Mouse (Mus musculus): ENCODE measurements at regions not wholly inside any gene's neighbourhood (a gene's known extent, or its start where the extent isn't known, plus 50 kb on each side); places are given as distances from the start of the nearest gene placed in this dataset.

- intact Hi-C loops (cut with DNase I) = no loop called here
- DNase-seq (ENCODE audit: low spot score) = no peak
Observed at GRCm38 (mm10) chr11:31812215-31812614, 59.8 kb upstream of the Cpeb4 start.

DNA sequence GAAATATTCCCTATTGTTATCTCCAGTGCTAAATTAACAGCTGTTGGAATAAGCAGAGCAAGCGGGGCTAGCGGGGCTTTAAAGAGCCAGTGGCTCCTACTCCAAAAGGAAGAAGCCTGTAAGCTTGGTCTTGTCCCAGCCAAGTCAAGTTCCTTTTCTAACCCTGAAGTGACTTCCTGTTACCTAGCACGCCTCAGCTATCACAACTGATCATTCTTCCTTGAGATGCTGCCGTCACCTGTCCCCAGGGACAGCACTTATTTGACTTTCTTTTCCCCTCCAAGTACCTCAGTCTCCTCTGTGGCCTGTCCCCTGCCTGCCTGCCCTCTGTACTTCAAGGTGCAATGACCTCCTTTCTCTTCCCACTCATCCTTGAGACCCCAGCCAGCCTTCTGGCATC lies 57.4 kb upstream of the Cpeb4 start:
- no peak for DNase-seq (ENCODE audit: low spot score)
- intact Hi-C loops (cut with DNase I) = no loop called here

GRCm38 (mm10) chr11:31815855-31816488 lies 56.0 kb upstream of the Cpeb4 start:
- intact Hi-C loops (cut with DNase I) = no loop called here
- no peak for DNase-seq (ENCODE audit: low spot score)

- intact Hi-C loops (cut with DNase I) = no loop called here
- DNase-seq (ENCODE audit: low spot score) = no peak
Observed at GRCm38 (mm10) chr11:31818032-31818431, 54.0 kb upstream of the Cpeb4 start.

DNA sequence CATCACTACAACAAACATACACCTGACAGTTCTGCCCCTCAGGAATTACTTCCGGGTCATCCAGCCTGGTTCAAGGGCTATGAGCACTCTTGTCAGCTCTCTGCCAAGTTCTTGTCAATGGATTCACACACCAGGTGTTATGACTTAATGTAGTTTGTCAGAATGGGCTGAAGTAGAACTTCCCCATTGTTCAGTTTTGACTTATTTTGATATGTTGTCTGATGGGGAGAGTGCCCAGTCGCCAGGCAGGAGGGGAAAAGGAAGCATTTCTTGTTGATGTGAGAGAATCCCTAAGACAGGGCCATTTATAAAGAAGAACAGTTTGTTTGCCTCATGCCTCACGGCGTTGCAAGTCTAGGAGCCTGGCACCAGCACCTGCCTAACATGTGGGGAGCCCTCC lies 52.0 kb upstream of the Cpeb4 start:
- intact Hi-C loops (cut with DNase I) = no loop called here
- DNase-seq (ENCODE audit: low spot score) = no peak

DNA sequence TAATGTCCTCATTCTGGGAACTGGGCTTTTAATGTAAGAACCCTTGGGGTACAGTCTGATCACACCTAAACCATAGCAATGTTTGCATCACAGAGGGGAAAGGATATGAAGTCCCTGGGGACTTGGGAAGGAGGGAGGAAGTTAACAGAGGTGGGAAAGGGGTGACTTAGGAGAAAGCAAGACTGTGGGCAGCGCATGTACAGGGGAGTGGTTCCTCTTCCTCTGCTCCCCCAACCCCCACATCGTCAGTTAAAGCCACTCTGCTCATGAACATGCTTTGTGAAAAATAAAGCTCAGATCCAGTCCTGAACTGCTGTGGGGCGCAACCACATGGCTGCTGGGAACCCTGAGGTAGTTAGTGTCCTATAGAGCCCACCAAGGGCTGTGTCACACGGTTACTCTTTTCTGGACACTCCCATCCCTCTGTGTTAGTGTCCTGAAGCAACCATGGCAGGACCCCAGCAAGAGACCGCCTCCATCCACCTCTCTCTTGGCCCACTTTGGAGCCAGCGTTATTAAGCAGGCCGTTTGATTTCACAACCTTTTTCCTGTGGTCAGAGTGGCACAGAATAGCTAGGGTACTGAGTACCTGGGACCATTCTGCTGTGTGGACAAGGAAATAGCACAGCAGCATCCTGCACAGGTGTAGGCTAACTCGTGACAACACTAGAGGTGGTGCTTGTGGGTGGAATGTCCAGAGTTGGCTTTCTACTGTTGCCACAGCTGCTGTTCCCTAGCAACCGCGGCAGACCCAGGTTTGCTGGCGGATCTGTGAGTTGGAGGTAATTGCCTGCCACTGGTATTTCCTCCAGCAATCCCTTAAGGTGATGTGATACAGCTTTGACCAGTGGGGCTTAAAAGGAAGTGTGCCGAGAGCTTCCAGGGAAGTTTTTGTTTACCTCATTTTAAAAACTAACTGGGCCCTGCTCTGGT lies 50.3 kb upstream of the Cpeb4 start:
- intact Hi-C loops (cut with DNase I) = no loop called here

More for the DNA sequence above, 50.3 kb upstream of the Cpeb4 start:
- no peak for DNase-seq (ENCODE audit: low spot score)
